Mouse (Mus musculus): ENCODE data around the gene Mtnr1b. TPM values are rescaled to one million over a fixed set of nuclear protein-coding genes. Genes with fewer than 3 reads are reported as not detected.

Mtnr1b gene
- polyA plus RNA-seq, 2 experiments = not detected

DNA sequence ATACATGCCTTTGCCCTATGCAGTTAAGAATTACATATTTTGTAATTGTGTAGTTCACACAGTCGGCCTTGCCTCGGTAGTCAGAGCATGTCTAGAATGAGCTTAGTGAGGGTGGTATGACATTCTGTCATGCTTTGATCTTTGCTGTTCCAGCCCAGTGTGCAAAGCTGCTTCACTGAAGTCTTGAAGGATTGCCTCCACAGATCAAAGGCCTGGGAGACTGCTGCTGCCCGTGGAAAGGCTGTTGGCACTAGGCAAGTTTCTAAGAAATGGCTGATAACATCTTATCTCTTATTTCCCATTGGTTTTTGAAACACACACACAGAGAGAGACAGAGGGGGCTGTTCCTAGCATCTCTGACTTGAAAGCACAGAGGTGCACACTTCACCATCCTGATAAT is 88.2 kb downstream of the Mtnr1b start:
- H3K4me3 ChIP-seq (ENCODE audit: insufficient read depth in 1 of 2, low read depth in 2 of 2, low read length in 2 of 2) = no peak overlapping the region
- no peak overlapping the region for H3K9ac ChIP-seq (replicated peaks)
- ATAC-seq (ENCODE audit: insufficient read depth) (no peak), DNase-seq (ENCODE audit: low read depth in 3 of 3, low spot score in 3 of 3) (no peak)
- H3K9me3 ChIP-seq (ENCODE audit: control insufficient read depth, low read length) = no peaks in the 10 kb centered on the region
- H3K36me3 ChIP-seq (replicated peaks; ENCODE audit: control insufficient read depth, insufficient read depth, low read depth) = no peaks in the 10 kb centered on the region
- no peaks in the 10 kb centered on the region for H3K27me3 ChIP-seq (ENCODE audit: control insufficient read depth, insufficient read depth, low read length)
- WGBS (ENCODE audit: insufficient replicate concordance) = 44% methylated on average over 3 of the region's 3 CpGs
- no peak overlapping the region for H3K4me2 ChIP-seq (ENCODE audit: low read depth)
- H3K27ac ChIP-seq = no peak overlapping the region
- no peaks in the 10 kb centered on the region for H3K4me1 ChIP-seq (replicated peaks; ENCODE audit: control insufficient read depth in 2 of 2, insufficient read depth in 2 of 2, low read length in 1 of 2)
- TF ChIP-seq CTCF (IDR thresholded peaks at IDR 0.05; ENCODE audit: low read depth) (no peak), EP300 (IDR thresholded peaks at IDR 0.05; ENCODE audit: low read depth) (no peak)

DNA sequence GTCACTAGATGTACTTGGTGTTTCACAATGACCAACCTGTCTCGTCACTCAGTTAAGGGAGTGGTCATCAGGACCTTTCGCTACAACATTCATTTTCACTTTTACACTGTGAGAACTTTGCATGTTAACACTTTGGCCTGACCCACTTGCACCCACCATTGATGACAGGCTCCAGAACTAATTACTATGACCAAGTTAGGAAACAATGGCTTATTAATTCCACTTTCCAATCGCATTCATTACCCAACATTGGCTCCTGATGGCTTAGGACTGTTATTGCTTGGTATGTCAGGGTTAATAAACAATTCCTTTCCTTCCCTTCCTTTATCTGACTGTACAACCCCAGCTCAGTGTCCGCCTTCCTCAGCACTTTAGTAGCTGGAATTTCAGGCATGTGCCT is 92.4 kb downstream of the Mtnr1b start:
- WGBS (ENCODE audit: insufficient replicate concordance) = 40% methylated on average over 4 of the region's 4 CpGs
- Histone ChIP-seq H3K4me2 (ENCODE audit: low read depth) (no peak overlapping the region), H3K9me3 (ENCODE audit: control insufficient read depth, low read length) (no peaks in the 10 kb centered on the region), H3K27ac (no peak overlapping the region), H3K9ac (replicated peaks) (no peak overlapping the region), H3K36me3 (replicated peaks; ENCODE audit: control insufficient read depth, insufficient read depth, low read depth) (no peaks in the 10 kb centered on the region), H3K4me1 (replicated peaks; ENCODE audit: control insufficient read depth in 2 of 2, insufficient read depth in 2 of 2, low read length in 1 of 2) (no peaks in the 10 kb centered on the region), H3K4me3 (ENCODE audit: insufficient read depth in 1 of 2, low read depth in 2 of 2, low read length in 2 of 2) (no peak overlapping the region), H3K27me3 (ENCODE audit: control insufficient read depth, insufficient read depth, low read length) (no peaks in the 10 kb centered on the region)
- TF ChIP-seq EP300 (IDR thresholded peaks at IDR 0.05; ENCODE audit: low read depth) (no peak), CTCF (IDR thresholded peaks at IDR 0.05; ENCODE audit: low read depth) (no peak)
- ATAC-seq (ENCODE audit: insufficient read depth) (no peak), DNase-seq (ENCODE audit: low read depth in 3 of 3, low spot score in 3 of 3) (no peak)

DNA sequence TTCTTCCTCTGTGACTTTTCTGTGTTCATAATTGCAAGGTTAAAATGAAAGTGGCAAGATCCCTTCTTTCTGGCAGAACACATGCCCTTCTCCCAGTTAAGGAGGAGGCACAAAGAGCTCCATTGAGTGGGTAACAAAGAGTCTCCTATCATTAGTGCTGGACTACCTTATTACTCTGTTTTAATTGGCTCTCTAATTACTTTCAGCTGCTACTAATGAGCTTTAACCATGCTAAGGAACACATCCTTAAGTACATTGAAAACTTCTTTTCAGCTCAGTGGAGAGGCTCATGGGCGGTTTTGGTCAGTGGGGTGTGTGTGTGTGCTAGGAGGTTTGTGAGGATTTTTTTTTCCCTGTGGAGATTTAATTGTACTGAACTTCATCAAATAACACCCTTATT is 99.4 kb downstream of the Mtnr1b start:
- TF ChIP-seq EP300 (IDR thresholded peaks at IDR 0.05; ENCODE audit: low read depth) (no peak), CTCF (IDR thresholded peaks at IDR 0.05; ENCODE audit: low read depth) (no peak)
- no peaks in the 10 kb centered on the region for H3K36me3 ChIP-seq (replicated peaks; ENCODE audit: control insufficient read depth, insufficient read depth, low read depth)
- no peaks in the 10 kb centered on the region for H3K4me1 ChIP-seq (replicated peaks; ENCODE audit: control insufficient read depth in 2 of 2, insufficient read depth in 2 of 2, low read length in 1 of 2)
- 44% methylated on average over 1 of the region's 1 CpGs for WGBS (ENCODE audit: insufficient replicate concordance)
- H3K4me2 ChIP-seq (ENCODE audit: low read depth) = no peak overlapping the region
- no peak overlapping the region for H3K9ac ChIP-seq (replicated peaks)
- H3K27ac ChIP-seq = no peak overlapping the region
- DNase-seq (ENCODE audit: low read depth in 3 of 3, low spot score in 3 of 3) (no peak), ATAC-seq (ENCODE audit: insufficient read depth) (no peak)
- H3K27me3 ChIP-seq (ENCODE audit: control insufficient read depth, insufficient read depth, low read length) = no peaks in the 10 kb centered on the region
- H3K4me3 ChIP-seq (ENCODE audit: insufficient read depth in 1 of 2, low read depth in 2 of 2, low read length in 2 of 2) = no peak overlapping the region
- no peaks in the 10 kb centered on the region for H3K9me3 ChIP-seq (ENCODE audit: control insufficient read depth, low read length)

Other genes with a start within 250 kb of the Mtnr1b start
- gene Deup1, start 246.6 kb downstream of the Mtnr1b start, polyA plus RNA-seq (2012; rRNA removed) = 0.02 and 0.03 TPM in 2 replicates
- not detected in 2 replicates for gene Deup1, start 246.6 kb downstream of the Mtnr1b start, polyA plus RNA-seq (2014; fragmentation: Nextera tagmentation; extraction: Ambion mirVana)
- 0.61 and 0.66 TPM in 2 replicates for gene Slc36a4, start 164.8 kb downstream of the Mtnr1b start, polyA plus RNA-seq (2012; rRNA removed)
- 1.6 and 1.8 TPM in 2 replicates for gene Slc36a4, start 164.8 kb downstream of the Mtnr1b start, polyA plus RNA-seq (2014; fragmentation: Nextera tagmentation; extraction: Ambion mirVana)